ENCODE assay signal across 9 mouse cellular contexts in the genomic region with DNA sequence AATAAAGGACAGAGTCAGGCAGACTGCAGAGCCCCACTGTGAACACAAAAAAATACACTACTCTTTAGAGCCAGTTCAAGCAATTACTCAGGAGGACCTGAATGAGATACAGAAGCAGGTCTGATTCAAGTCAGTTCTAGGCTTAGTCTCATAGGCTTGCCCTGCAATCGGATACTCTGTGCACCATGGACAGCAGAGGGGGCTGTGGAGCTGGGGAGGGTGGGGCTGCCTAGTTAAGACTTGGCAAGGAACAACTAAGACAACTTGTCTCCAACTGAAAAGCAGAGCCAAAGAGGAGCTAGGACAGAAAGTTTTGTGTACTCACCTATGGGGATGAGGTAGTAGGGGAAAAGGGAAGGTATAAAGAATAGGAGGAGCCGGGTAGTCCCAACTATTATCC. TPM values are rescaled to one million over a fixed set of nuclear protein-coding genes. Genes with fewer than 3 reads are reported as not detected.
A peak's percentile ranks its signal among the peaks of the same experiment; 100 is the strongest.
DNase-seq lines count a peak whose midpoint lies in the region; ATAC-seq and TF ChIP-seq lines count a peak whose summit lies in the region.
"Had no signal": no experiment of that assay in that cellular context is flagged by ENCODE, and none has a peak within 500 bp of the region (broad histone marks: within the 10 kb centered on the region; RNA-seq: fewer than 3 reads in every experiment).

No protein-coding gene starts in this region.

- H3K4me3 ChIP-seq in cerebellum, adult 2 months (replicated peaks; ENCODE audit: insufficient read depth, low read depth, low read length), result no peak overlapping the region
- no peak overlapping the region for H3K4me3 ChIP-seq in hindbrain, embryonic 14.5 days (replicated peaks; ENCODE audit: low read length)
- H3K4me3 ChIP-seq: neural tube, embryonic 12.5 days had no signal

- no peak overlapping the region for H3K4me2 ChIP-seq in hindbrain, embryonic 14.5 days (replicated peaks)
- H3K4me2 ChIP-seq: neural tube, embryonic 12.5 days had no signal

- peaks cover 31% of the 10 kb centered on the region for H3K4me1 ChIP-seq in cerebellum, adult 2 months (ENCODE audit: control insufficient read depth, insufficient read depth, low read length)
- H3K4me1 ChIP-seq in hindbrain, embryonic 14.5 days (replicated peaks; ENCODE audit: control insufficient read depth, insufficient read depth, low read length), result no peaks in the 10 kb centered on the region

- no peaks in the 10 kb centered on the region for H3K9me3 ChIP-seq in hindbrain, embryonic 14.5 days (ENCODE audit: control insufficient read depth, low read length)
- H3K9me3 ChIP-seq: neural tube, embryonic 12.5 days had no signal

- peak; percentile 38; the same call in 1 of the 2 replicates for TF ChIP-seq CTCF in cerebellum, adult 2 months (IDR thresholded peaks at IDR 0.05; ENCODE audit: borderline replicate concordance, insufficient read depth, low read depth, low read length)

- no peak overlapping the region for H3K27ac ChIP-seq in cerebellum, adult 2 months (ENCODE audit: insufficient read depth, low read length)
- H3K27ac ChIP-seq in hindbrain, embryonic 14.5 days, result no peak overlapping the region
- H3K27ac ChIP-seq: neural tube, embryonic 12.5 days had no signal

- 51% methylated on average over 2 of the region's 2 CpGs for WGBS in cerebellum, adult 2 months
- WGBS in hindbrain, embryonic 14.5 days, result 64% methylated on average over 2 of the region's 2 CpGs

- intact Hi-C loops in heart, postnatal 10 days (cut with DNase I), result loop anchor here (2.0 kb wide), 1 partner anchor 21 kb away; no protein-coding TSS in a partner anchor

- no peak for ATAC-seq in hindbrain, embryonic 14.5 days (ENCODE audit: low FRiP score)

- no peak for TF ChIP-seq POLR2A in cerebellum, adult 2 months (IDR thresholded peaks at IDR 0.05; ENCODE audit: borderline replicate concordance, insufficient read depth, low read length)

- DNase-seq in cerebellum, adult 2 months, result no peak
- DNase-seq in cerebellum, adult 11 months, result no peak
- DNase-seq in urinary bladder, postnatal 25 days (ENCODE audit: low spot score), result peak; percentile 72
- DNase-seq in urinary bladder, adult 2 months (ENCODE audit: low spot score), result no peak
- peak; percentile 73 to 81 for DNase-seq in heart, postnatal 10 days
- peak; percentile 78 for DNase-seq in lung, postnatal 36 days
- peak; percentile 61 to 82 for DNase-seq in urinary bladder, postnatal 4 days (ENCODE audit: low spot score in 2 of 2)
- DNase-seq in hindbrain, embryonic 14.5 days (ENCODE audit: low spot score), result no peak

- peaks cover 62% of the 10 kb centered on the region for H3K36me3 ChIP-seq in hindbrain, embryonic 14.5 days (replicated peaks; ENCODE audit: control insufficient read depth, insufficient read depth)

- H3K9ac ChIP-seq in hindbrain, embryonic 14.5 days, result no peak overlapping the region
- H3K9ac ChIP-seq: neural tube, embryonic 12.5 days had no signal

- no peaks in the 10 kb centered on the region for H3K27me3 ChIP-seq in cerebellum, adult 2 months (ENCODE audit: control insufficient read depth, insufficient read depth, low read length)
- no peaks in the 10 kb centered on the region for H3K27me3 ChIP-seq in hindbrain, embryonic 14.5 days (ENCODE audit: control insufficient read depth, insufficient read depth, low read length)
- H3K27me3 ChIP-seq: neural tube, embryonic 12.5 days had no signal

RNA-seq across cellular contexts. Expression of gene Hsd11b2, which starts 13.2 kb away (rescaled TPM):
- polyA plus RNA-seq in cerebellum, adult 2 months (2012; rRNA removed), result 0.08 TPM in 1 of 2 replicates, not detected in the other
- 0.49 and 0.52 TPM in 2 replicates for polyA plus RNA-seq in urinary bladder, adult 2 months (2012; rRNA removed)
- total RNA-seq in heart, postnatal 10 days (2021), result 1 to 10 TPM in 1 of 2 experiments, under 1 TPM in 1; 0.60 to 2.1 TPM
- polyA plus RNA-seq in hindbrain, embryonic 14.5 days (2014; fragmentation: Nextera tagmentation; extraction: Ambion mirVana), result 6.1 and 7.0 TPM in 2 replicates

RNA-seq across cellular contexts. Expression of gene Atp6v0d1, which starts 34.1 kb away (rescaled TPM):
- 333 and 336 TPM in 2 replicates for polyA plus RNA-seq in cerebellum, adult 2 months (2012; rRNA removed)
- polyA plus RNA-seq in urinary bladder, adult 2 months (2012; rRNA removed), result 144 and 148 TPM in 2 replicates
- total RNA-seq in heart, postnatal 10 days (2021), result 10 to 100 TPM; 60.1 to 64.0 TPM
- 231 and 245 TPM in 2 replicates for polyA plus RNA-seq in hindbrain, embryonic 14.5 days (2014; fragmentation: Nextera tagmentation; extraction: Ambion mirVana)

RNA-seq across cellular contexts. Expression of gene Zdhhc1, which starts 35.1 kb away (rescaled TPM):
- polyA plus RNA-seq in cerebellum, adult 2 months (2012; rRNA removed), result 64.7 and 67.9 TPM in 2 replicates
- 56.7 and 64.7 TPM in 2 replicates for polyA plus RNA-seq in urinary bladder, adult 2 months (2012; rRNA removed)
- total RNA-seq in heart, postnatal 10 days (2021), result 10 to 100 TPM; 14.8 to 16.8 TPM
- 32.7 and 33.1 TPM in 2 replicates for polyA plus RNA-seq in hindbrain, embryonic 14.5 days (2014; fragmentation: Nextera tagmentation; extraction: Ambion mirVana)

Comparison
In these comparisons a context has a peak if more than half of its experiments do, and no peak if none do; other contexts are left out.
1. DNase-seq: peak in urinary bladder, postnatal 25 days (single experiment), heart, postnatal 10 days (2 of 2), lung, postnatal 36 days (single experiment) and urinary bladder, postnatal 4 days (2 of 2); none in cerebellum, adult 2 months (0 of 2), cerebellum, adult 11 months (single experiment), urinary bladder, adult 2 months (single experiment) and hindbrain, embryonic 14.5 days (single experiment).